Mouse (Mus musculus): ENCODE data around the gene Oas1f. TPM values are rescaled to one million over a fixed set of nuclear protein-coding genes. Genes with fewer than 3 reads are reported as not detected.
"Not testable (repeated sequence)": the region's sequence is repeated elsewhere in the genome, so short reads cannot be mapped to it uniquely, and the experiment has no call there.

The Oas1f gene
- total RNA-seq, 2 experiments from 2014 or later = not detected

GRCm38 (mm10) chr5:120870782-120871181 is 23.6 kb downstream of the Oas1f start:
- no peak for DNase-seq (ENCODE audit: low spot score in 2 of 2)

- DNase-seq (ENCODE audit: low spot score in 2 of 2) = no peak
Measured at GRCm38 (mm10) chr5:120871469-120871868, 24.3 kb downstream of the Oas1f start.

GRCm38 (mm10) chr5:120876839-120877238 is 29.7 kb downstream of the Oas1f start:
- not testable (repeated sequence) for DNase-seq (ENCODE audit: low spot score in 2 of 2)

- not testable (repeated sequence) for DNase-seq (ENCODE audit: low spot score in 2 of 2)
Measured at GRCm38 (mm10) chr5:120877407-120877806, 30.2 kb downstream of the Oas1f start.

GRCm38 (mm10) chr5:120878803-120879202 is 31.6 kb downstream of the Oas1f start:
- not testable (repeated sequence) for DNase-seq (ENCODE audit: low spot score in 2 of 2)

- not testable (repeated sequence) for DNase-seq (ENCODE audit: low spot score in 2 of 2)
Measured at GRCm38 (mm10) chr5:120881681-120882080, 34.5 kb downstream of the Oas1f start.

- DNase-seq (ENCODE audit: low spot score in 2 of 2) = not testable (repeated sequence)
Measured at GRCm38 (mm10) chr5:120887413-120887812, 40.2 kb downstream of the Oas1f start, which contains the start of gene Oas1g. Gene Oas1g (minus strand): TSS chr5:120887613.

- DNase-seq (ENCODE audit: low spot score in 2 of 2) = no peak
Measured at GRCm38 (mm10) chr5:120887831-120888230, 40.7 kb downstream of the Oas1f start.

GRCm38 (mm10) chr5:120888294-120888815 is 41.2 kb downstream of the Oas1f start:
- DNase-seq (ENCODE audit: low spot score in 2 of 2) = not testable (repeated sequence)

GRCm38 (mm10) chr5:120890026-120890425 is 42.9 kb downstream of the Oas1f start:
- DNase-seq (ENCODE audit: low spot score in 2 of 2) = no peak

GRCm38 (mm10) chr5:120890991-120891390 is 43.8 kb downstream of the Oas1f start:
- no peak for DNase-seq (ENCODE audit: low spot score in 2 of 2)

GRCm38 (mm10) chr5:120891566-120892242 is 44.5 kb downstream of the Oas1f start:
- not testable (repeated sequence) for DNase-seq (ENCODE audit: low spot score in 2 of 2)

- DNase-seq (ENCODE audit: low spot score in 2 of 2) = no peak
Measured at GRCm38 (mm10) chr5:120892243-120892660, 45.1 kb downstream of the Oas1f start.

GRCm38 (mm10) chr5:120893866-120894265 is 46.7 kb downstream of the Oas1f start:
- not testable (repeated sequence) for DNase-seq (ENCODE audit: low spot score in 2 of 2)

GRCm38 (mm10) chr5:120894692-120895091 is 47.5 kb downstream of the Oas1f start:
- not testable (repeated sequence) for DNase-seq (ENCODE audit: low spot score in 2 of 2)

- no peak for DNase-seq (ENCODE audit: low spot score in 2 of 2)
Measured at GRCm38 (mm10) chr5:120895231-120895900, 48.2 kb downstream of the Oas1f start.

- no peak for DNase-seq (ENCODE audit: low spot score in 2 of 2)
Measured at GRCm38 (mm10) chr5:120898307-120898706, 51.1 kb downstream of the Oas1f start.

GRCm38 (mm10) chr5:120898726-120899125 is 51.6 kb downstream of the Oas1f start:
- no peak for DNase-seq (ENCODE audit: low spot score in 2 of 2)

GRCm38 (mm10) chr5:120900666-120901065 is 53.5 kb downstream of the Oas1f start:
- no peak for DNase-seq (ENCODE audit: low spot score in 2 of 2)

- DNase-seq (ENCODE audit: low spot score in 2 of 2) = no peak
Measured at GRCm38 (mm10) chr5:120902056-120902455, 54.9 kb downstream of the Oas1f start.

- not testable (repeated sequence) for DNase-seq (ENCODE audit: low spot score in 2 of 2)
Measured at GRCm38 (mm10) chr5:120906791-120907733, 59.9 kb downstream of the Oas1f start, which contains the start of gene Oas1a. Gene Oas1a (minus strand): TSS chr5:120907521.
